Mouse (Mus musculus): Measurements from ENCODE around the gene Isx. TPM values are rescaled to one million over a fixed set of nuclear protein-coding genes. Genes with fewer than 3 reads are reported as not detected.

Isx gene
- polyA plus RNA-seq, 1 experiment from 2014 or later, result not detected

GRCm38 (mm10) chr8:74862598-74862997 lies 10.4 kb upstream of the Isx start:
- DNase-seq (ENCODE audit: low spot score), result no peak
- Histone ChIP-seq H3K4me3 (no peak overlapping the region), H3K27ac (replicated peaks) (no peak overlapping the region), H3K36me3 (no peaks in the 10 kb centered on the region), H3K4me1 (peaks cover 12% of the 10 kb centered on the region), H3K27me3 (ENCODE audit: low read depth, poor library complexity, severe bottlenecking) (no peaks in the 10 kb centered on the region), H3K9me3 (replicated peaks) (no peaks in the 10 kb centered on the region)
- 87% methylated on average over 2 of the region's 2 CpGs for WGBS

- no peak for DNase-seq (ENCODE audit: low spot score)
- H3K27ac ChIP-seq (replicated peaks), result no peak overlapping the region
- no peaks in the 10 kb centered on the region for H3K36me3 ChIP-seq
- H3K27me3 ChIP-seq (ENCODE audit: low read depth, poor library complexity, severe bottlenecking), result peaks cover 11% of the 10 kb centered on the region; the same call in 1 of the 2 replicates
- H3K9me3 ChIP-seq (replicated peaks), result no peaks in the 10 kb centered on the region
- 81% methylated on average over 4 of the region's 4 CpGs for WGBS
- no peak overlapping the region for H3K4me3 ChIP-seq
- peaks cover 13% of the 10 kb centered on the region for H3K4me1 ChIP-seq
Measured at GRCm38 (mm10) chr8:74870346-74870949, 2.5 kb upstream of the Isx start.

GRCm38 (mm10) chr8:74871686-74872085 lies 1.3 kb upstream of the Isx start:
- Histone ChIP-seq H3K4me1 (peaks cover 13% of the 10 kb centered on the region), H3K27me3 (ENCODE audit: low read depth, poor library complexity, severe bottlenecking) (peaks cover 11% of the 10 kb centered on the region; the same call in 1 of the 2 replicates), H3K9me3 (replicated peaks) (no peaks in the 10 kb centered on the region), H3K36me3 (no peaks in the 10 kb centered on the region), H3K4me3 (no peak overlapping the region), H3K27ac (replicated peaks) (no peak overlapping the region)
- DNase-seq (ENCODE audit: low spot score), result no peak
- WGBS, result 77% methylated on average over 4 of the region's 4 CpGs

GRCm38 (mm10) chr8:74872151-74872823 lies 686 bp upstream of the Isx start:
- H3K36me3 ChIP-seq, result no peaks in the 10 kb centered on the region
- no peak for DNase-seq (ENCODE audit: low spot score)
- no peak overlapping the region for H3K27ac ChIP-seq (replicated peaks)
- H3K27me3 ChIP-seq (ENCODE audit: low read depth, poor library complexity, severe bottlenecking), result peaks cover 11% of the 10 kb centered on the region; the same call in 1 of the 2 replicates
- 94% methylated on average over 7 of the region's 7 CpGs for WGBS
- H3K4me1 ChIP-seq, result peaks cover 9% of the 10 kb centered on the region
- H3K4me3 ChIP-seq, result no peak overlapping the region
- H3K9me3 ChIP-seq (replicated peaks), result no peaks in the 10 kb centered on the region

GRCm38 (mm10) chr8:74874565-74874964 lies 1.6 kb downstream of the Isx start:
- Histone ChIP-seq H3K36me3 (no peaks in the 10 kb centered on the region), H3K4me3 (no peak overlapping the region), H3K27ac (replicated peaks) (no peak overlapping the region), H3K4me1 (no peaks in the 10 kb centered on the region), H3K9me3 (replicated peaks) (no peaks in the 10 kb centered on the region), H3K27me3 (ENCODE audit: low read depth, poor library complexity, severe bottlenecking) (peaks cover 6% of the 10 kb centered on the region; the same call in 1 of the 2 replicates)
- 67% methylated on average over 2 of the region's 2 CpGs for WGBS
- DNase-seq (ENCODE audit: low spot score), result no peak

GRCm38 (mm10) chr8:74878637-74879036 lies 5.7 kb downstream of the Isx start:
- Histone ChIP-seq H3K4me3 (no peak overlapping the region), H3K36me3 (no peaks in the 10 kb centered on the region), H3K4me1 (no peaks in the 10 kb centered on the region), H3K27me3 (ENCODE audit: low read depth, poor library complexity, severe bottlenecking) (no peaks in the 10 kb centered on the region), H3K27ac (replicated peaks) (no peak overlapping the region), H3K9me3 (replicated peaks) (no peaks in the 10 kb centered on the region)
- no peak for DNase-seq (ENCODE audit: low spot score)
- WGBS, result 85% methylated on average over 3 of the region's 3 CpGs

GRCm38 (mm10) chr8:74888763-74889162 lies 15.8 kb downstream of the Isx start:
- DNase-seq (ENCODE audit: low spot score), result no peak
- no peak overlapping the region for H3K4me3 ChIP-seq
- WGBS, result 93% methylated on average over 1 of the region's 1 CpGs

GRCm38 (mm10) chr8:74891030-74891429 lies 18.1 kb downstream of the Isx start:
- WGBS, result 84% methylated on average over 5 of the region's 5 CpGs
- Histone ChIP-seq H3K27me3 (ENCODE audit: low read depth, poor library complexity, severe bottlenecking) (no peaks in the 10 kb centered on the region), H3K36me3 (no peaks in the 10 kb centered on the region), H3K4me1 (no peaks in the 10 kb centered on the region), H3K9me3 (replicated peaks) (no peaks in the 10 kb centered on the region), H3K4me3 (no peak overlapping the region), H3K27ac (replicated peaks) (no peak overlapping the region)
- no peak for DNase-seq (ENCODE audit: low spot score)

More at GRCm38 (mm10) chr8:74888763-74889162, 15.8 kb downstream of the Isx start:
- Histone ChIP-seq H3K27me3 (ENCODE audit: low read depth, poor library complexity, severe bottlenecking) (no peaks in the 10 kb centered on the region), H3K27ac (replicated peaks) (no peak overlapping the region), H3K9me3 (replicated peaks) (no peaks in the 10 kb centered on the region), H3K36me3 (no peaks in the 10 kb centered on the region), H3K4me1 (no peaks in the 10 kb centered on the region)

GRCm38 (mm10) chr8:74896302-74896701 lies 23.3 kb downstream of the Isx start:
- no peaks in the 10 kb centered on the region for H3K27me3 ChIP-seq (ENCODE audit: low read depth, poor library complexity, severe bottlenecking)
- 81% methylated on average over 1 of the region's 1 CpGs for WGBS
- no peaks in the 10 kb centered on the region for H3K9me3 ChIP-seq (replicated peaks)
- H3K36me3 ChIP-seq, result no peaks in the 10 kb centered on the region
- no peak overlapping the region for H3K4me3 ChIP-seq
- no peaks in the 10 kb centered on the region for H3K4me1 ChIP-seq
- no peak for DNase-seq (ENCODE audit: low spot score)
- no peak overlapping the region for H3K27ac ChIP-seq (replicated peaks)

GRCm38 (mm10) chr8:74897315-74897714 lies 24.3 kb downstream of the Isx start:
- H3K27me3 ChIP-seq (ENCODE audit: low read depth, poor library complexity, severe bottlenecking), result no peaks in the 10 kb centered on the region
- DNase-seq (ENCODE audit: low spot score), result no peak
- no peaks in the 10 kb centered on the region for H3K9me3 ChIP-seq (replicated peaks)
- no peaks in the 10 kb centered on the region for H3K4me1 ChIP-seq
- no peak overlapping the region for H3K27ac ChIP-seq (replicated peaks)
- 79% methylated on average over 2 of the region's 2 CpGs for WGBS
- no peak overlapping the region for H3K4me3 ChIP-seq
- no peaks in the 10 kb centered on the region for H3K36me3 ChIP-seq

- Histone ChIP-seq H3K27me3 (ENCODE audit: low read depth, poor library complexity, severe bottlenecking) (no peaks in the 10 kb centered on the region), H3K27ac (replicated peaks) (no peak overlapping the region), H3K4me1 (0 out of 2 replicates have a peak, but pooled peaks cover 3% of the 10 kb centered on the region), H3K36me3 (no peaks in the 10 kb centered on the region), H3K9me3 (replicated peaks) (no peaks in the 10 kb centered on the region), H3K4me3 (no peak overlapping the region)
- DNase-seq (ENCODE audit: low spot score), result no peak
- WGBS, result 82% methylated on average over 3 of the region's 3 CpGs
Measured at GRCm38 (mm10) chr8:74899796-74900195, 26.8 kb downstream of the Isx start.

GRCm38 (mm10) chr8:74901765-74902164 lies 28.8 kb downstream of the Isx start:
- 91% methylated on average over 1 of the region's 1 CpGs for WGBS
- Histone ChIP-seq H3K27ac (replicated peaks) (no peak overlapping the region), H3K36me3 (no peaks in the 10 kb centered on the region), H3K4me3 (no peak overlapping the region), H3K4me1 (peaks cover 12% of the 10 kb centered on the region), H3K9me3 (replicated peaks) (no peaks in the 10 kb centered on the region), H3K27me3 (ENCODE audit: low read depth, poor library complexity, severe bottlenecking) (no peaks in the 10 kb centered on the region)
- no peak for DNase-seq (ENCODE audit: low spot score)

- Histone ChIP-seq H3K4me1 (peaks cover 12% of the 10 kb centered on the region), H3K27ac (replicated peaks) (no peak overlapping the region), H3K9me3 (replicated peaks) (no peaks in the 10 kb centered on the region), H3K36me3 (no peaks in the 10 kb centered on the region), H3K4me3 (no peak overlapping the region), H3K27me3 (ENCODE audit: low read depth, poor library complexity, severe bottlenecking) (no peaks in the 10 kb centered on the region)
- 70% methylated on average over 6 of the region's 6 CpGs for whole genome bisulfite sequencing
- DNase-seq (ENCODE audit: low spot score), result no peak
Measured at GRCm38 (mm10) chr8:74903054-74903842, 30.3 kb downstream of the Isx start.

All from midbrain, embryonic 10.5 days (tissue).